Mouse (Mus musculus): Measurements from ENCODE around the gene Chrna10. TPM values are rescaled to one million over a fixed set of nuclear protein-coding genes. Genes with fewer than 3 reads are reported as not detected.

Gene Chrna10
- polyA plus RNA-seq (2015; fragmentation: Nextera tagmentation; extraction: Ambion mirVana), result not detected in 2 replicates

- Histone ChIP-seq H3K27ac (replicated peaks) (no peak within 1 kb of the TSS), H3K4me2 (no peak within 1 kb of the TSS), H3K4me1 (replicated peaks) (no peaks in the 10 kb centered on the region), H3K27me3 (no peaks in the 10 kb centered on the region), H3K9ac (no peak within 1 kb of the TSS), H3K9me3 (no peaks in the 10 kb centered on the region), H3K36me3 (peaks cover 36% of the 10 kb centered on the region), H3K4me3 (no peak within 1 kb of the TSS)
- WGBS, result 64% methylated on average over 7 of the region's 7 CpGs
- no peak for ATAC-seq (ENCODE audit: low read depth)
Observed at GRCm38 (mm10) chr7:102116579-102117331, at the start of gene Chrna10. Chrna10 (minus strand) TSS chr7:102116828.

GRCm38 (mm10) chr7:102153691-102154090 is 37.1 kb upstream of the Chrna10 start:
- H3K36me3 ChIP-seq, result peaks cover 67% of the 10 kb centered on the region
- H3K9me3 ChIP-seq, result no peaks in the 10 kb centered on the region
- no peaks in the 10 kb centered on the region for H3K4me1 ChIP-seq (replicated peaks)
- 94% methylated on average over 5 of the region's 5 CpGs for WGBS
- ATAC-seq (ENCODE audit: low read depth), result no peak
- H3K4me2 ChIP-seq, result no peak overlapping the region
- H3K27me3 ChIP-seq, result no peaks in the 10 kb centered on the region
- no peak overlapping the region for H3K4me3 ChIP-seq
- H3K9ac ChIP-seq, result no peak overlapping the region
- H3K27ac ChIP-seq (replicated peaks), result no peak overlapping the region

- no peak overlapping the region for H3K9ac ChIP-seq
- H3K9me3 ChIP-seq, result no peaks in the 10 kb centered on the region
- WGBS, result 98% methylated on average over 5 of the region's 5 CpGs
- H3K4me1 ChIP-seq (replicated peaks), result no peaks in the 10 kb centered on the region
- H3K27me3 ChIP-seq, result no peaks in the 10 kb centered on the region
- no peak overlapping the region for H3K4me3 ChIP-seq
- no peak overlapping the region for H3K4me2 ChIP-seq
- no peak for ATAC-seq (ENCODE audit: low read depth)
- H3K36me3 ChIP-seq, result peaks cover 85% of the 10 kb centered on the region
- no peak overlapping the region for H3K27ac ChIP-seq (replicated peaks)
Observed at GRCm38 (mm10) chr7:102137898-102138297, 21.3 kb upstream of the Chrna10 start.

GRCm38 (mm10) chr7:102137464-102137863 is 20.8 kb upstream of the Chrna10 start:
- H3K4me2 ChIP-seq, result no peak overlapping the region
- 81% methylated on average over 1 of the region's 1 CpGs for WGBS
- H3K4me1 ChIP-seq (replicated peaks), result no peaks in the 10 kb centered on the region
- H3K36me3 ChIP-seq, result peaks cover 86% of the 10 kb centered on the region
- ATAC-seq (ENCODE audit: low read depth), result no peak
- H3K9ac ChIP-seq, result no peak overlapping the region
- H3K27ac ChIP-seq (replicated peaks), result no peak overlapping the region
- H3K9me3 ChIP-seq, result no peaks in the 10 kb centered on the region
- no peaks in the 10 kb centered on the region for H3K27me3 ChIP-seq
- no peak overlapping the region for H3K4me3 ChIP-seq

GRCm38 (mm10) chr7:102132395-102132794 is 15.8 kb upstream of the Chrna10 start:
- Histone ChIP-seq H3K27ac (replicated peaks) (no peak overlapping the region), H3K4me3 (no peak overlapping the region), H3K27me3 (no peaks in the 10 kb centered on the region), H3K36me3 (peaks cover 83% of the 10 kb centered on the region), H3K4me2 (no peak overlapping the region), H3K4me1 (replicated peaks) (no peaks in the 10 kb centered on the region), H3K9ac (no peak overlapping the region), H3K9me3 (no peaks in the 10 kb centered on the region)
- no peak for ATAC-seq (ENCODE audit: low read depth)
- 88% methylated on average over 4 of the region's 4 CpGs for WGBS

GRCm38 (mm10) chr7:102120326-102120725 is 3.7 kb upstream of the Chrna10 start:
- Histone ChIP-seq H3K36me3 (peaks cover 72% of the 10 kb centered on the region), H3K27ac (replicated peaks) (no peak overlapping the region), H3K4me2 (no peak overlapping the region), H3K9ac (no peak overlapping the region), H3K4me3 (no peak overlapping the region), H3K4me1 (replicated peaks) (no peaks in the 10 kb centered on the region), H3K9me3 (no peaks in the 10 kb centered on the region), H3K27me3 (no peaks in the 10 kb centered on the region)
- no peak for ATAC-seq (ENCODE audit: low read depth)
- 97% methylated on average over 10 of the region's 10 CpGs for WGBS

GRCm38 (mm10) chr7:102117382-102117781 is 754 bp upstream of the Chrna10 start:
- H3K9ac ChIP-seq, result no peak overlapping the region
- no peak for ATAC-seq (ENCODE audit: low read depth)
- H3K27me3 ChIP-seq, result no peaks in the 10 kb centered on the region
- H3K4me3 ChIP-seq, result no peak overlapping the region
- no peaks in the 10 kb centered on the region for H3K4me1 ChIP-seq (replicated peaks)
- no peak overlapping the region for H3K4me2 ChIP-seq
- H3K36me3 ChIP-seq, result peaks cover 42% of the 10 kb centered on the region
- WGBS, result 76% methylated on average over 6 of the region's 6 CpGs
- H3K9me3 ChIP-seq, result no peaks in the 10 kb centered on the region
- no peak overlapping the region for H3K27ac ChIP-seq (replicated peaks)

- H3K27ac ChIP-seq (replicated peaks), result no peak overlapping the region
- peaks cover 2% of the 10 kb centered on the region for H3K36me3 ChIP-seq
- no peak overlapping the region for H3K4me2 ChIP-seq
- H3K9me3 ChIP-seq, result no peaks in the 10 kb centered on the region
- no peak overlapping the region for H3K9ac ChIP-seq
- no peaks in the 10 kb centered on the region for H3K27me3 ChIP-seq
- H3K4me1 ChIP-seq (replicated peaks), result no peaks in the 10 kb centered on the region
- ATAC-seq (ENCODE audit: low read depth), result no peak
- 85% methylated on average over 45 of the region's 45 CpGs for WGBS
- no peak overlapping the region for H3K4me3 ChIP-seq
Observed at GRCm38 (mm10) chr7:102113151-102113729, 3.4 kb downstream of the Chrna10 start.

GRCm38 (mm10) chr7:102109746-102110145 is 6.9 kb downstream of the Chrna10 start:
- Histone ChIP-seq H3K4me1 (replicated peaks) (peaks cover 9% of the 10 kb centered on the region), H3K4me3 (no peak overlapping the region), H3K9ac (no peak overlapping the region), H3K4me2 (no peak overlapping the region), H3K9me3 (no peaks in the 10 kb centered on the region), H3K27me3 (no peaks in the 10 kb centered on the region), H3K36me3 (no peaks in the 10 kb centered on the region), H3K27ac (replicated peaks) (no peak overlapping the region)
- no peak for ATAC-seq (ENCODE audit: low read depth)
- 87% methylated on average over 4 of the region's 4 CpGs for WGBS

GRCm38 (mm10) chr7:102109171-102109570 is 7.5 kb downstream of the Chrna10 start, which contains the start of gene Art5:
Art5 (minus strand) TSS chr7:102109489.
- no peak for ATAC-seq (ENCODE audit: low read depth)
- Histone ChIP-seq H3K4me1 (replicated peaks) (peaks cover 9% of the 10 kb centered on the region), H3K27ac (replicated peaks) (no peak within 1 kb of the TSS), H3K36me3 (no peaks in the 10 kb centered on the region), H3K4me3 (no peak within 1 kb of the TSS), H3K9ac (no peak within 1 kb of the TSS), H3K27me3 (no peaks in the 10 kb centered on the region), H3K9me3 (no peaks in the 10 kb centered on the region), H3K4me2 (no peak within 1 kb of the TSS)
- WGBS, result 73% methylated on average over 7 of the region's 7 CpGs

GRCm38 (mm10) chr7:102108206-102108605 is 8.4 kb downstream of the Chrna10 start:
- 100% methylated on average over 1 of the region's 1 CpGs for WGBS
- no peak overlapping the region for H3K4me2 ChIP-seq
- no peak overlapping the region for H3K27ac ChIP-seq (replicated peaks)
- ATAC-seq (ENCODE audit: low read depth), result no peak
- no peak overlapping the region for H3K4me3 ChIP-seq
- peaks cover 9% of the 10 kb centered on the region for H3K4me1 ChIP-seq (replicated peaks)
- H3K36me3 ChIP-seq, result no peaks in the 10 kb centered on the region
- H3K27me3 ChIP-seq, result no peaks in the 10 kb centered on the region
- no peak overlapping the region for H3K9ac ChIP-seq
- H3K9me3 ChIP-seq, result no peaks in the 10 kb centered on the region

- Histone ChIP-seq H3K4me1 (replicated peaks) (peaks cover 17% of the 10 kb centered on the region), H3K27me3 (no peaks in the 10 kb centered on the region), H3K36me3 (no peaks in the 10 kb centered on the region), H3K9ac (peak overlapping the region; percentile 22), H3K4me2 (peak overlapping the region; percentile 44), H3K4me3 (peak overlapping the region; percentile 16), H3K9me3 (no peaks in the 10 kb centered on the region), H3K27ac (replicated peaks) (no peak overlapping the region)
- 26% methylated on average over 23 of the region's 23 CpGs for WGBS
- ATAC-seq (ENCODE audit: low read depth), result no peak; the same call in 1 of the 2 replicates
Observed at GRCm38 (mm10) chr7:102106700-102107141, 9.9 kb downstream of the Chrna10 start.

All from neural tube, embryonic 13.5 days (tissue).